Mouse (Mus musculus): ENCODE measurements around the gene Hacd4. TPM values are rescaled to one million over a fixed set of nuclear protein-coding genes. Genes with fewer than 3 reads are reported as not detected.

Gene Hacd4
- 1.7 TPM for polyA plus RNA-seq (2012; fragmentation: generic; extraction: Trizol)
- long read RNA-seq, experiment 1, full-length matches to known transcripts = 6 of 28 reads
- long read RNA-seq, experiment 1, partial matches to known transcripts = 4 of 28 reads
- long read RNA-seq, experiment 1, other reads (novel, unspliced or antisense) = 18 of 28 reads
- long read RNA-seq, experiment 2, full-length matches to known transcripts = 1 of 24 reads
- long read RNA-seq, experiment 2, partial matches to known transcripts = 2 of 24 reads
- long read RNA-seq, experiment 2, other reads (novel, unspliced or antisense) = 21 of 24 reads

DNA sequence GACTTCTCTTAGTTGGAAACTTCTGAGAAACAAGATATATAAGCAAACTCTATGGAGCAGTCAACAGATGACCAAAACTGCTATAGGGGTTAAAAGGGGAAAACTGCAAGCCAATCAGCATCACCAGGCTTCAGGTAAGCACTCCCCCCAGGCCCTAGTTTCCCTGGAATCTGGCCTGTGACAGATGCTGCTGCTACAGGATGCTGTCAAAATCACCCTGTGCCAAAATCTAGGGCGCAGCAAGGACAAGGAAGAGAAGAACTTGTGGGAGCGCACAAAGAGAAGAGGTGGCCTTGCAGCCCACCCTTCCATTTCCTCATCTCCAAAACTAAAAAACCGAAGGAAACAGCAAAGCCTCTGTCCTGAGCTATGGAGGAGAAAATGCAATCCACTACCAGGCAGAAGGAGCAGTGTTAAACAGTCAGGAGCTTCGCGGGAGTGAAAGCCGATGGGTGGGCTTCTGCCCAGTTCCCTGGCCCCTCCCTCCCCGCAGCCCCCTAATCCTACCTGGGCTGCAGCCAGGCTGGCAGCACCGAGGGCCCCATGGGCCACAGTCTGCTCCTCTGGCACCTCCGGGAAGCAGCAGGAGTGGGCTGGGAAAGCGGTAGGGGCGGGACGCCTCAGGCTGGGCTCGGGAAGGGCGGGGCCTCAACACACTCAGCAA, at the start of gene Hacd4:
Gene Hacd4, minus strand, starts transcription at position 603 of the 664 bp plus-strand sequence.
- Histone ChIP-seq H3K36me3 (ENCODE audit: control insufficient read depth, insufficient read depth) (no peaks in the 10 kb centered on the region), H3K27me3 (ENCODE audit: control insufficient read depth, insufficient read depth, insufficient read length) (no peaks in the 10 kb centered on the region), H3K4me3 (ENCODE audit: insufficient read depth, poor library complexity, severe bottlenecking) (peak within 1 kb of the TSS; percentile 19), H3K79me2 (ENCODE audit: control insufficient read depth, insufficient read depth) (no peaks in the 10 kb centered on the region), H3K79me3 (ENCODE audit: low read depth) (no peaks in the 10 kb centered on the region), H3ac (ENCODE audit: control insufficient read depth, insufficient read length, low read depth) (peak within 1 kb of the TSS; percentile 29)
- TF ChIP-seq USF1 (IDR thresholded peaks at IDR 0.05; ENCODE audit: low read depth) = no peak
- no peak for TF ChIP-seq FOSL1 (IDR thresholded peaks at IDR 0.05; ENCODE audit: insufficient read depth, low read length, poor library complexity, severe bottlenecking)
- TF ChIP-seq MYOD1 (IDR thresholded peaks at IDR 0.05; ENCODE audit: control insufficient read depth, insufficient read length, low read depth) = no peak
- no peak for TF ChIP-seq MYOG (IDR thresholded peaks at IDR 0.05; ENCODE audit: control insufficient read depth, extremely low read depth, insufficient read length)
- TF ChIP-seq MAX (IDR thresholded peaks at IDR 0.05) = no peak
- no peak for TF ChIP-seq CTCF (IDR thresholded peaks at IDR 0.05; ENCODE audit: control insufficient read depth, insufficient read depth, insufficient read length)
- no peak for TF ChIP-seq CEBPB (IDR thresholded peaks at IDR 0.05; ENCODE audit: low read depth)

DNA sequence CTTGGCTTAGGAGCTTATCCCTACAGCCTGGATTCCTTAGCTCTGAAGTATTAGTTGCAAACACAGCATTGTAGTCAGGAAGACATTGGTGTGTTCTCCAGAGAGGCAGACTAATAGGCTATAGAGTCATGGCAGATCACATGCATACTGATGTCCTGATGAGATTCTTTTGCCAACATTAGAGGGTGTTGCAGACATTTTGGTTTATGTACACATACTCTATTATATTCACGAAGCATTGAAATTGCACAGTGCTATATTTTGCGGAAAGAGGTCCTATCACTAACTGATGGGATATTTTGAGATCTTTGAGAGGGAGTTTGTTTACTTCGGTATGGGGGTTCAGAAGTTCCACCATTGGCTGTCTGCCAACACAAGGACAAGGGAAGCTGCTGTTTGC, 49.4 kb upstream of the Hacd4 start:
- Histone ChIP-seq H3K36me3 (ENCODE audit: control insufficient read depth, insufficient read depth) (no peaks in the 10 kb centered on the region), H3K27me3 (ENCODE audit: control insufficient read depth, insufficient read depth, insufficient read length) (no peaks in the 10 kb centered on the region), H3K4me3 (ENCODE audit: insufficient read depth, poor library complexity, severe bottlenecking) (no peak overlapping the region), H3K79me3 (ENCODE audit: low read depth) (no peaks in the 10 kb centered on the region), H3K79me2 (ENCODE audit: control insufficient read depth, insufficient read depth) (no peaks in the 10 kb centered on the region), H3ac (ENCODE audit: control insufficient read depth, insufficient read length, low read depth) (no peak overlapping the region)
- TF ChIP-seq FOSL1 (IDR thresholded peaks at IDR 0.05; ENCODE audit: insufficient read depth, low read length, poor library complexity, severe bottlenecking) (no peak), USF1 (IDR thresholded peaks at IDR 0.05; ENCODE audit: low read depth) (no peak), MYOG (IDR thresholded peaks at IDR 0.05; ENCODE audit: control insufficient read depth, extremely low read depth, insufficient read length) (no peak), MAX (IDR thresholded peaks at IDR 0.05) (no peak), MYOD1 (IDR thresholded peaks at IDR 0.05; ENCODE audit: control insufficient read depth, insufficient read length, low read depth) (no peak), CTCF (IDR thresholded peaks at IDR 0.05; ENCODE audit: control insufficient read depth, insufficient read depth, insufficient read length) (no peak), CEBPB (IDR thresholded peaks at IDR 0.05; ENCODE audit: low read depth) (no peak)

DNA sequence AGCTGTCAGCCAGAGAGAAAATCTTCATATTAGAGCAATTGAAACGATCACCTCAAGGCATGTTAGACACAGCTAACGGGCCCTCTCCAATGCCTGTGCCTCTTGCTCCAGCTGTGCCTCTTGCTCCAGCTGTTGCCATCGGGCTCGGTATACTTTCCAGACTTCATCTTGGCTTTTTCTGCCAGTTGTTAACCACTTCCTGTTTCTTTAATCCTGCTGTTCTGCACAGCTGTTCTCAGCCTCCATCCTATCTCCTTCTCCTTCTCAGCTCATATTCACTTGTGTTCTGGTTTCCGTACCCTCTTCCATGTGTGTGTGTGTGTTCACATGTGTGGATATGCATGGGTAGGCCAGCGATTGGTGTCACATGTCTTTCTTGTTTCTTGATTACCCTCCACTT, 41.4 kb upstream of the Hacd4 start:
- TF ChIP-seq MYOD1 (IDR thresholded peaks at IDR 0.05; ENCODE audit: control insufficient read depth, insufficient read length, low read depth) (peak; percentile 63), CTCF (IDR thresholded peaks at IDR 0.05; ENCODE audit: control insufficient read depth, insufficient read depth, insufficient read length) (no peak)
- H3K27me3 ChIP-seq (ENCODE audit: control insufficient read depth, insufficient read depth, insufficient read length) = no peaks in the 10 kb centered on the region
- no peaks in the 10 kb centered on the region for H3K36me3 ChIP-seq (ENCODE audit: control insufficient read depth, insufficient read depth)
- H3K79me3 ChIP-seq (ENCODE audit: low read depth) = no peaks in the 10 kb centered on the region
- no peaks in the 10 kb centered on the region for H3K79me2 ChIP-seq (ENCODE audit: control insufficient read depth, insufficient read depth)
- no peak overlapping the region for H3ac ChIP-seq (ENCODE audit: control insufficient read depth, insufficient read length, low read depth)
- no peak overlapping the region for H3K4me3 ChIP-seq (ENCODE audit: insufficient read depth, poor library complexity, severe bottlenecking)

DNA sequence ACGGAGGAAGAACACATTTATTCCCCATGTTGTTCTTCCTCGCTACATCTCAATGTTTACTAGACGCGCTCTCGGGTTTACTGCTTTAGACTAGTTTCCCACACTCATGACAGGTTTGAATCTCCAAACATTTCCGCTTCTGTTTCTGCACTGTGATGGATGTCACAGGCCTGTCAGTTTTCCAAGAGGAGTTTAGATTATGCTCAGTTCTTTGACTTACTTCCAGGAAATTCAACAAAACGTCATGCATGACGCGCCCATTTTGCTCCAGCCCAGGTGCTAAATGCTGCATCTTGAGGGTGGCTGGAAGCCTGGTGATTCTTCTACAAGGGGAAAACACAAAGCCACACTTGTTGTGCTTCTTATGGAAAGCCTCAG, 40.1 kb upstream of the Hacd4 start:
- H3K79me3 ChIP-seq (ENCODE audit: low read depth) = no peaks in the 10 kb centered on the region
- H3K79me2 ChIP-seq (ENCODE audit: control insufficient read depth, insufficient read depth) = no peaks in the 10 kb centered on the region
- no peaks in the 10 kb centered on the region for H3K36me3 ChIP-seq (ENCODE audit: control insufficient read depth, insufficient read depth)
- no peaks in the 10 kb centered on the region for H3K27me3 ChIP-seq (ENCODE audit: control insufficient read depth, insufficient read depth, insufficient read length)
- TF ChIP-seq MAX (IDR thresholded peaks at IDR 0.05) (no peak), FOSL1 (IDR thresholded peaks at IDR 0.05; ENCODE audit: insufficient read depth, low read length, poor library complexity, severe bottlenecking) (no peak), MYOD1 (IDR thresholded peaks at IDR 0.05; ENCODE audit: control insufficient read depth, insufficient read length, low read depth) (no peak), MYOG (IDR thresholded peaks at IDR 0.05; ENCODE audit: control insufficient read depth, extremely low read depth, insufficient read length) (no peak), CTCF (IDR thresholded peaks at IDR 0.05; ENCODE audit: control insufficient read depth, insufficient read depth, insufficient read length) (no peak), USF1 (IDR thresholded peaks at IDR 0.05; ENCODE audit: low read depth) (no peak), CEBPB (IDR thresholded peaks at IDR 0.05; ENCODE audit: low read depth) (no peak)
- H3K4me3 ChIP-seq (ENCODE audit: insufficient read depth, poor library complexity, severe bottlenecking) = no peak overlapping the region
- no peak overlapping the region for H3ac ChIP-seq (ENCODE audit: control insufficient read depth, insufficient read length, low read depth)

DNA sequence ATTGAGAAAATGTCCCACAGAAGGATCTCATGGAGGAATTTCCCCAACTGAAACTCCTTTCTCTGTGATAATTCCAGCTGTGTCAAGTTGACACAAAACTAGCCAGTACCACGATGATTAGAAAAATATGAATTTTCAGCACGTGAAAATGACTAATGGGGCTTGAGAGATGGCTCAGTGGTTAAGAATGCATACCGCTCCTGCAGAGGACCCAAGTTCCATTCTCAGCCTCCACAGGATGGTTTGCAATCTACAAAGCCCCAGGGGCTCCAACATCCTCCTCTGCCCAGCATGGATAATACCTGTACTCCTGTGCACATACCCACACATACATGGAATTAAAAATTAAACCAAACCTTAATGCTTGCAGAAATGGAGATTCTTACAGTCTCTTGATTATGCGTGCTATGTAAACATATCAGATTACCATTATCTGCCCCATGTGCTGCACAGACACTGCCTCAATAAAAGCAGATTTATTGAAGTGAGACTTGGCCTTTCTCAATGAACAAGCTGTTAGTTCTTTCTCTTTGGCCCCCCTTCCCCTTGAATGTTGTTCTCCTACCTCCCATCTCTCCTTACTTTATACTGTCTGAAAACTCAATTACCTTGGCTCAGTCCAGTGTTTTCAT, 39.6 kb upstream of the Hacd4 start:
- no peak overlapping the region for H3K4me3 ChIP-seq (ENCODE audit: insufficient read depth, poor library complexity, severe bottlenecking)
- no peaks in the 10 kb centered on the region for H3K79me3 ChIP-seq (ENCODE audit: low read depth)
- H3ac ChIP-seq (ENCODE audit: control insufficient read depth, insufficient read length, low read depth) = no peak overlapping the region
- H3K79me2 ChIP-seq (ENCODE audit: control insufficient read depth, insufficient read depth) = no peaks in the 10 kb centered on the region
- TF ChIP-seq USF1 (IDR thresholded peaks at IDR 0.05; ENCODE audit: low read depth) (peak; percentile 25), MYOG (IDR thresholded peaks at IDR 0.05; ENCODE audit: control insufficient read depth, extremely low read depth, insufficient read length) (no peak)
- H3K27me3 ChIP-seq (ENCODE audit: control insufficient read depth, insufficient read depth, insufficient read length) = no peaks in the 10 kb centered on the region
- H3K36me3 ChIP-seq (ENCODE audit: control insufficient read depth, insufficient read depth) = no peaks in the 10 kb centered on the region

Data from C2C12 (cell line).